Mouse (Mus musculus): ENCODE data around the gene Aff3. TPM values are rescaled to one million over a fixed set of nuclear protein-coding genes. Genes with fewer than 3 reads are reported as not detected.
A peak's percentile ranks its signal among the peaks of the same experiment; 100 is the strongest.

Aff3 gene
- polyA plus RNA-seq, 1 experiment from 2014 or later, result 15.4 TPM

- H3K4me1 ChIP-seq, result no peaks in the 10 kb centered on the region
- no peak for ATAC-seq (ENCODE audit: insufficient number of reproducible peaks, low FRiP score, low TSS enrichment, low read depth)
- H3K4me3 ChIP-seq (replicated peaks), result no peak overlapping the region
- H3K27ac ChIP-seq (replicated peaks), result no peak overlapping the region
- H3K27me3 ChIP-seq, result no peaks in the 10 kb centered on the region
- 79% methylated on average over 4 of the region's 4 CpGs for WGBS
- H3K9me3 ChIP-seq (replicated peaks), result no peaks in the 10 kb centered on the region
- H3K4me2 ChIP-seq (replicated peaks), result no peak overlapping the region
- no peak overlapping the region for H3K9ac ChIP-seq
- H3K36me3 ChIP-seq, result no peaks in the 10 kb centered on the region
These were observed 373.3 kb downstream of the Aff3 start for GRCm38 (mm10) chr1:38291497-38291896.

DNA sequence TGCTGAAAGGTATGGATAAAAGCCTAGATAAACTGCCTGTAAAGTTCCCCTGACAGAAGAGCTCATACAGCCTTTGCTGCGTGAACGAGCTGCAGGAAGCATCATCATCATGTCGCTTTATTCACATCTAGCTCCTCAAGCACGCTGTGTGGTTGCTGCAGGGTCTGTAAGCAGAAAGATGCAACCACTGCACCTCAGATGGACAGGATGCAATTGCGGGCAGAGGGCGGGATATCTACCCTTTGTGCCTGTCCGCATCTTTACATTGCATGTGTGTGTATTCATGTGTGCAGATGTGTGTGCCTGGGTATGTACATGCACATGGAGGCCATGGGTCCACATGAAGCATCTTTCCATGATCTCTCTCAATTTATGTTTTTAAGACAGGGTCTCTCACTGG, 373.9 kb downstream of the Aff3 start:
- Histone ChIP-seq H3K27ac (replicated peaks) (no peak overlapping the region), H3K27me3 (no peaks in the 10 kb centered on the region), H3K4me2 (replicated peaks) (no peak overlapping the region), H3K36me3 (no peaks in the 10 kb centered on the region), H3K4me3 (replicated peaks) (no peak overlapping the region), H3K9me3 (replicated peaks) (no peaks in the 10 kb centered on the region), H3K9ac (no peak overlapping the region), H3K4me1 (no peaks in the 10 kb centered on the region)
- WGBS, result 95% methylated on average over 7 of the region's 7 CpGs
- ATAC-seq (ENCODE audit: insufficient number of reproducible peaks, low FRiP score, low TSS enrichment, low read depth), result no peak

- Histone ChIP-seq H3K4me3 (replicated peaks) (no peak overlapping the region), H3K4me2 (replicated peaks) (no peak overlapping the region), H3K4me1 (no peaks in the 10 kb centered on the region), H3K9ac (no peak overlapping the region), H3K27me3 (no peaks in the 10 kb centered on the region), H3K9me3 (replicated peaks) (no peaks in the 10 kb centered on the region), H3K36me3 (no peaks in the 10 kb centered on the region), H3K27ac (replicated peaks) (no peak overlapping the region)
- WGBS, result 82% methylated on average over 5 of the region's 5 CpGs
- ATAC-seq (ENCODE audit: insufficient number of reproducible peaks, low FRiP score, low TSS enrichment, low read depth), result no peak
These were observed 374.9 kb downstream of the Aff3 start for GRCm38 (mm10) chr1:38289891-38290290.

- Histone ChIP-seq H3K4me2 (replicated peaks) (no peak overlapping the region), H3K27ac (replicated peaks) (no peak overlapping the region), H3K4me3 (replicated peaks) (no peak overlapping the region), H3K9me3 (replicated peaks) (no peaks in the 10 kb centered on the region), H3K4me1 (no peaks in the 10 kb centered on the region), H3K9ac (no peak overlapping the region), H3K36me3 (no peaks in the 10 kb centered on the region), H3K27me3 (no peaks in the 10 kb centered on the region)
- WGBS, result 67% methylated on average over 1 of the region's 1 CpGs
- no peak for ATAC-seq (ENCODE audit: insufficient number of reproducible peaks, low FRiP score, low TSS enrichment, low read depth)
These were observed 376.0 kb downstream of the Aff3 start for GRCm38 (mm10) chr1:38288716-38289115.

- Histone ChIP-seq H3K4me2 (replicated peaks) (no peak overlapping the region), H3K9me3 (replicated peaks) (no peaks in the 10 kb centered on the region), H3K27ac (replicated peaks) (no peak overlapping the region), H3K36me3 (no peaks in the 10 kb centered on the region), H3K4me1 (no peaks in the 10 kb centered on the region), H3K9ac (no peak overlapping the region), H3K4me3 (replicated peaks) (no peak overlapping the region), H3K27me3 (no peaks in the 10 kb centered on the region)
- no peak for ATAC-seq (ENCODE audit: insufficient number of reproducible peaks, low FRiP score, low TSS enrichment, low read depth)
- 86% methylated on average over 1 of the region's 1 CpGs for WGBS
These were observed 378.2 kb downstream of the Aff3 start for GRCm38 (mm10) chr1:38286551-38286950.

GRCm38 (mm10) chr1:38280549-38280948, 384.2 kb downstream of the Aff3 start:
- H3K4me1 ChIP-seq, result no peaks in the 10 kb centered on the region
- H3K27me3 ChIP-seq, result no peaks in the 10 kb centered on the region
- H3K4me3 ChIP-seq (replicated peaks), result no peak overlapping the region
- no peak for ATAC-seq (ENCODE audit: insufficient number of reproducible peaks, low FRiP score, low TSS enrichment, low read depth)
- H3K36me3 ChIP-seq, result no peaks in the 10 kb centered on the region
- H3K4me2 ChIP-seq (replicated peaks), result no peak overlapping the region
- no peaks in the 10 kb centered on the region for H3K9me3 ChIP-seq (replicated peaks)
- H3K27ac ChIP-seq (replicated peaks), result no peak overlapping the region
- no peak overlapping the region for H3K9ac ChIP-seq
- WGBS, result 85% methylated on average over 7 of the region's 7 CpGs

DNA sequence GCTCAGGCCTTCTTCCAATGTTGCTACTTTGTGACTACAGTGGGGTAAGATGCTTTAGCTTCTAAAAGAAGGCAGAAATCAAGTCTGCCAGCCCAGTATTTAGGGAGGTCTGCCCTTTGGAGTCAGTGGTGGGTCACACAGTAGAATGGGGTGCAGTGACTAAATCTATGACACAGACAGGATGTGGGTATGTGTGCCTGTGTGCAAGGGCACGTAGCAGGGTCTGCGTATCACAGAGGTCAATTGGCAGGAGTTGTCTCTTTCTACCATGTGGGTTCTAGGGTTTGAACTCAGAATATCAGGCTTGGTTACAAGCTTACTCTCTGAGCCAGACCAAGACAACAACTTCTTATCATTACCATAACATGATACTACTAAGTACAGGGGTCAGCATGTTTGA, 393.4 kb downstream of the Aff3 start:
- no peak for ATAC-seq (ENCODE audit: insufficient number of reproducible peaks, low FRiP score, low TSS enrichment, low read depth)
- Histone ChIP-seq H3K9ac (no peak overlapping the region), H3K4me1 (peaks cover 7% of the 10 kb centered on the region), H3K27me3 (no peaks in the 10 kb centered on the region), H3K4me2 (replicated peaks) (no peak overlapping the region), H3K36me3 (no peaks in the 10 kb centered on the region), H3K27ac (replicated peaks) (no peak overlapping the region), H3K9me3 (replicated peaks) (no peaks in the 10 kb centered on the region), H3K4me3 (replicated peaks) (no peak overlapping the region)
- 93% methylated on average over 2 of the region's 2 CpGs for WGBS

GRCm38 (mm10) chr1:38268246-38269042, 396.3 kb downstream of the Aff3 start:
- Histone ChIP-seq H3K27me3 (no peaks in the 10 kb centered on the region), H3K4me3 (replicated peaks) (no peak overlapping the region), H3K9ac (no peak overlapping the region), H3K9me3 (replicated peaks) (no peaks in the 10 kb centered on the region), H3K4me1 (peaks cover 17% of the 10 kb centered on the region), H3K36me3 (no peaks in the 10 kb centered on the region), H3K27ac (replicated peaks) (no peak overlapping the region), H3K4me2 (replicated peaks) (no peak overlapping the region)
- WGBS, result 70% methylated on average over 20 of the region's 20 CpGs
- no peak for ATAC-seq (ENCODE audit: insufficient number of reproducible peaks, low FRiP score, low TSS enrichment, low read depth)

- no peaks in the 10 kb centered on the region for H3K9me3 ChIP-seq (replicated peaks)
- H3K4me1 ChIP-seq, result peaks cover 41% of the 10 kb centered on the region
- no peak overlapping the region for H3K4me3 ChIP-seq (replicated peaks)
- peak; percentile 71; the same call in 1 of the 2 replicates for ATAC-seq (ENCODE audit: insufficient number of reproducible peaks, low FRiP score, low TSS enrichment, low read depth)
- peak overlapping the region; percentile 44; the same call in 1 of the 2 replicates for H3K27ac ChIP-seq (replicated peaks)
- H3K36me3 ChIP-seq, result no peaks in the 10 kb centered on the region
- H3K27me3 ChIP-seq, result no peaks in the 10 kb centered on the region
- 24% methylated on average over 8 of the region's 8 CpGs for WGBS
- H3K4me2 ChIP-seq (replicated peaks), result no peak overlapping the region; the same call in 1 of the 2 replicates
- H3K9ac ChIP-seq, result no peak overlapping the region
These were observed 401.5 kb downstream of the Aff3 start for GRCm38 (mm10) chr1:38263251-38263650.

DNA sequence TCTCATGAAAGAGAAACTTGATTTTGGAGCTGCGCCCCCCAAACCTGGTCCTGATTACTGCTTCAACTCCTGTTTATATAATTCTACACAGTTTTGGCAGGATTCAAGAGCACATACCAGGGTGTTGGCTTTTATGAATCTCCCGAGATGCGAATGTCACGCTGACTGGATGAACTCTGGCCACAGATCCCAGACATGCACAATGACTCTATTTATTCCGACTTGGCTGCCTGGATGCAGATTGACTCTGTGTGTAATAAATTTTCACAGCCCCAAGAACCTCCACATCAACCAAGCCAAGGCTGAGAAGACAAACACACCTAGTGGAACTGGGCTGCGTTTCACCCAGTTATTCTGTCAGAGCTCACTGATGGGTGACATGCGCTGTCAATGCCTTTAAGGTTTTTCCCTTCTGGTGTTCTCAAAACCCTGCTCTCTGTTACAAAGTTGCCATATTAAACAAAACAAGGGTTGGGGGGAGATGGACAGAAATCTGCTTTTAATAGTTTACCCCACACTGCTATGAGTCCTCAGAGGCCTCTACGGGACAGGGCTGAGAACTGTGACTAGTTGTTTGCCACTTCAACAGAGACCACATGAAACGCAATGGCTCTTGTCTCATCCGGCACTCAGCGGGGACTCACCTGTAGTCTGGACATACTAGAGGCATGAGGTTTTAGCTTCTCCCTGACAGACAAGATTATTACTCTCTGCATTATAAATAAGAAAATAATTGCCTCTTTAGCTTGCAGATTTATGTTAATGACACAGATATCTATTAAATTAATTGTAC, 402.2 kb downstream of the Aff3 start:
- no peaks in the 10 kb centered on the region for H3K9me3 ChIP-seq (replicated peaks)
- 34% methylated on average over 11 of the region's 11 CpGs for WGBS
- peak overlapping the region; percentile 1; the same call in 1 of the 2 replicates for H3K4me2 ChIP-seq (replicated peaks)
- no peaks in the 10 kb centered on the region for H3K27me3 ChIP-seq
- ATAC-seq (ENCODE audit: insufficient number of reproducible peaks, low FRiP score, low TSS enrichment, low read depth), result peak; percentile 82; the same call in 1 of the 2 replicates
- H3K4me3 ChIP-seq (replicated peaks), result no peak overlapping the region
- peak overlapping the region; percentile 78 for H3K27ac ChIP-seq (replicated peaks)
- H3K36me3 ChIP-seq, result no peaks in the 10 kb centered on the region
- H3K9ac ChIP-seq, result no peak overlapping the region
- H3K4me1 ChIP-seq, result peaks cover 40% of the 10 kb centered on the region

- H3K4me2 ChIP-seq (replicated peaks), result no peak overlapping the region
- H3K4me3 ChIP-seq (replicated peaks), result no peak overlapping the region
- no peak overlapping the region for H3K9ac ChIP-seq
- WGBS, result 74% methylated on average over 5 of the region's 5 CpGs
- no peaks in the 10 kb centered on the region for H3K9me3 ChIP-seq (replicated peaks)
- H3K36me3 ChIP-seq, result no peaks in the 10 kb centered on the region
- H3K4me1 ChIP-seq, result peaks cover 43% of the 10 kb centered on the region
- no peak for ATAC-seq (ENCODE audit: insufficient number of reproducible peaks, low FRiP score, low TSS enrichment, low read depth)
- H3K27ac ChIP-seq (replicated peaks), result no peak overlapping the region
- H3K27me3 ChIP-seq, result no peaks in the 10 kb centered on the region
These were observed 403.7 kb downstream of the Aff3 start for GRCm38 (mm10) chr1:38261076-38261475.
